30 mouse cellular contexts compared by ENCODE assay signal in genomic region chr9:105502389-105502788, GRCm38 (mm10). TPM values are rescaled to one million over a fixed set of nuclear protein-coding genes. Genes with fewer than 3 reads are reported as not detected.
A peak's percentile ranks its signal among the peaks of the same experiment; 100 is the strongest.
DNase-seq lines count a peak whose midpoint lies in the region; ATAC-seq and TF ChIP-seq lines count a peak whose summit lies in the region.
"Had no signal": no experiment of that assay in that cellular context is flagged by ENCODE, and none has a peak within 500 bp of the region (broad histone marks: within the 10 kb centered on the region; RNA-seq: fewer than 3 reads in every experiment).

No protein-coding gene starts in this region.

- no peak for ATAC-seq in liver, embryonic 11.5 days (replicated peaks; ENCODE audit: low FRiP score)
- no peak for ATAC-seq in kidney, embryonic 15.5 days (replicated peaks; ENCODE audit: low FRiP score)
- ATAC-seq: forebrain, postnatal 0 days; intestine, embryonic 16.5 days had no signal

- WGBS in liver, adult 2 months: 70% methylated on average over 4 of the region's 4 CpGs
- WGBS in liver, embryonic 11.5 days: 65% methylated on average over 4 of the region's 4 CpGs
- WGBS in macrophage (ENCODE audit: missing documents): 28% methylated on average over 4 of the region's 4 CpGs
- WGBS in kidney, embryonic 15.5 days: 58% methylated on average over 4 of the region's 4 CpGs

- no peak overlapping the region for H3K4me2 ChIP-seq in liver, embryonic 11.5 days
- no peak overlapping the region for H3K4me2 ChIP-seq in kidney, embryonic 15.5 days
- H3K4me2 ChIP-seq: forebrain, embryonic 12.5 days; limb, embryonic 15.5 days; liver, embryonic 15.5 days; lung, embryonic 14.5 days; midbrain, embryonic 12.5 days; neural tube, embryonic 12.5 days; stomach, embryonic 15.5 days had no signal

- intact Hi-C loops in heart, postnatal 10 days (cut with DNase I): no loop called here

- H3K27ac ChIP-seq in liver, adult 2 months (replicated peaks; ENCODE audit: insufficient read depth, low read depth, low read length): no peak overlapping the region
- H3K27ac ChIP-seq in liver, embryonic 11.5 days (ENCODE audit: low read depth, low read length): no peak overlapping the region
- peak overlapping the region; percentile 51 for H3K27ac ChIP-seq in macrophage
- no peak overlapping the region for H3K27ac ChIP-seq in kidney, embryonic 15.5 days
- H3K27ac ChIP-seq: forebrain, embryonic 12.5 days; heart, adult 2 months; limb, embryonic 10.5 days; limb, embryonic 15.5 days; liver, embryonic 15.5 days; midbrain, embryonic 12.5 days; neural tube, embryonic 12.5 days; stomach, embryonic 15.5 days had no signal

- DNase-seq in heart, adult 11 months: peak; percentile 94
- DNase-seq in heart, postnatal 10 days: no peak
- peak; percentile 21 for DNase-seq in liver, adult 2 months (ENCODE audit: extremely low read depth, low read depth, low spot score)
- DNase-seq in liver, embryonic 11.5 days (ENCODE audit: low spot score): no peak
- no peak for DNase-seq in frontal cortex, postnatal 14 days (ENCODE audit: low spot score in 2 of 2)
- DNase-seq: adrenal gland, adult 8-10 months; cerebellum, adult 11 months; forebrain, postnatal 0 days; gastrocnemius, postnatal 14 days; kidney, adult 8-10 months; kidney, postnatal 10 days; layer of hippocampus, postnatal 36 days; lung, embryonic 14.5 days; lung, postnatal 14 days; thymus, postnatal 14 days had no signal

- H3K36me3 ChIP-seq in liver, adult 2 months (ENCODE audit: control insufficient read depth, insufficient read depth, low read length): no peaks in the 10 kb centered on the region
- H3K36me3 ChIP-seq in liver, embryonic 11.5 days (ENCODE audit: control insufficient read depth, insufficient read depth, low read length): no peaks in the 10 kb centered on the region
- no peaks in the 10 kb centered on the region for H3K36me3 ChIP-seq in macrophage (ENCODE audit: inconsistent target)
- H3K36me3 ChIP-seq in kidney, embryonic 15.5 days: no peaks in the 10 kb centered on the region
- H3K36me3 ChIP-seq: forebrain, embryonic 12.5 days; G1E; limb, embryonic 10.5 days; limb, embryonic 15.5 days; liver, embryonic 15.5 days; midbrain, embryonic 12.5 days; neural tube, embryonic 12.5 days; stomach, embryonic 15.5 days had no signal

- TF ChIP-seq CTCF in liver, adult 2 months (IDR thresholded peaks at IDR 0.05; ENCODE audit: low read depth, low read length): no peak

- TF ChIP-seq POLR2A in liver, adult 2 months (IDR thresholded peaks at IDR 0.05; ENCODE audit: extremely low read depth, insufficient read depth, low read length): no peak

- H3K79me2 ChIP-seq in liver, adult 2 months (ENCODE audit: control insufficient read depth, insufficient read depth, low read length): no peaks in the 10 kb centered on the region
- no peaks in the 10 kb centered on the region for H3K79me2 ChIP-seq in macrophage (ENCODE audit: inconsistent target)

- H3K27me3 ChIP-seq in liver, adult 2 months (ENCODE audit: control insufficient read depth, insufficient read depth, low read length): no peaks in the 10 kb centered on the region
- no peaks in the 10 kb centered on the region for H3K27me3 ChIP-seq in liver, embryonic 11.5 days (replicated peaks; ENCODE audit: control insufficient read depth, insufficient read depth, low read length)
- no peaks in the 10 kb centered on the region for H3K27me3 ChIP-seq in kidney, embryonic 15.5 days
- H3K27me3 ChIP-seq: forebrain, embryonic 12.5 days; limb, embryonic 15.5 days; liver, embryonic 15.5 days; megakaryocyte, embryonic 14.5 days; midbrain, embryonic 12.5 days; neural tube, embryonic 12.5 days; stomach, embryonic 15.5 days had no signal

- no peak overlapping the region for H3K4me3 ChIP-seq in liver, adult 2 months (ENCODE audit: insufficient read depth, low read depth, low read length)
- H3K4me3 ChIP-seq in liver, embryonic 11.5 days (ENCODE audit: low read depth, low read length): no peak overlapping the region
- no peak overlapping the region for H3K4me3 ChIP-seq in macrophage (ENCODE audit: inconsistent target)
- H3K4me3 ChIP-seq in kidney, embryonic 15.5 days (replicated peaks): no peak overlapping the region
- H3K4me3 ChIP-seq: erythroblast, embryonic 14.5 days; forebrain, embryonic 12.5 days; heart, adult 2 months; limb, embryonic 10.5 days; limb, embryonic 15.5 days; liver, embryonic 15.5 days; megakaryocyte, embryonic 14.5 days; midbrain, embryonic 12.5 days; myocyte; neural tube, embryonic 12.5 days; stomach, embryonic 15.5 days had no signal

- H3K4me1 ChIP-seq in liver, adult 2 months (ENCODE audit: control insufficient read depth, insufficient read depth, low read length): no peaks in the 10 kb centered on the region
- H3K4me1 ChIP-seq in liver, embryonic 11.5 days (replicated peaks; ENCODE audit: control insufficient read depth, insufficient read depth, low read length): no peaks in the 10 kb centered on the region
- no peaks in the 10 kb centered on the region for H3K4me1 ChIP-seq in kidney, embryonic 15.5 days
- H3K4me1 ChIP-seq: limb, embryonic 10.5 days; limb, embryonic 15.5 days; midbrain, embryonic 12.5 days; stomach, embryonic 15.5 days had no signal

- no peak overlapping the region for H3K9ac ChIP-seq in liver, adult 2 months (ENCODE audit: low read depth, low read length)
- no peak overlapping the region for H3K9ac ChIP-seq in liver, embryonic 11.5 days (ENCODE audit: low read depth, low read length)
- H3K9ac ChIP-seq in kidney, embryonic 15.5 days: no peak overlapping the region
- H3K9ac ChIP-seq: forebrain, embryonic 12.5 days; forebrain, postnatal 0 days; limb, embryonic 15.5 days; liver, embryonic 15.5 days; lung, embryonic 14.5 days; midbrain, embryonic 12.5 days; neural tube, embryonic 12.5 days; stomach, embryonic 15.5 days had no signal

- H3K9me3 ChIP-seq in liver, embryonic 11.5 days (ENCODE audit: control insufficient read depth, low read length): no peaks in the 10 kb centered on the region
- H3K9me3 ChIP-seq in kidney, embryonic 15.5 days (replicated peaks): no peaks in the 10 kb centered on the region
- H3K9me3 ChIP-seq: forebrain, embryonic 12.5 days; G1E; limb, embryonic 10.5 days; limb, embryonic 15.5 days; liver, embryonic 15.5 days; megakaryocyte, embryonic 14.5 days; midbrain, embryonic 12.5 days; neural tube, embryonic 12.5 days; stomach, embryonic 15.5 days had no signal

RNA-seq across cellular contexts. Expression of gene Atp2c1, which starts 24.7 kb away (rescaled TPM):
- 10 to 100 TPM; 43.5 to 63.4 TPM for total RNA-seq in heart, postnatal 10 days (2021)
- total RNA-seq in liver, adult 2 months (2014; rRNA removed): 49.9 and 50.0 TPM in 2 replicates
- polyA plus RNA-seq in liver, adult 2 months (2012; rRNA removed): 20.8 and 28.3 TPM in 2 replicates
- polyA plus RNA-seq in liver, embryonic 11.5 days (2014; fragmentation: Nextera tagmentation; extraction: Ambion mirVana): 45.9 and 56.3 TPM in 2 replicates
- total RNA-seq in macrophage (2018; cell fraction: chromatin; rRNA removed): 100 to 1,000 TPM; 136 to 319 (median 185) TPM
- 10 to 100 TPM; 47.2 to 76.4 (median 64.0) TPM for total RNA-seq in macrophage (2018; cell fraction: cytosol; rRNA removed)
- total RNA-seq in macrophage (2018; cell fraction: nucleus; rRNA removed): 100 to 1,000 TPM in 25 of 26 experiments, 10 to 100 TPM in 1; 90.4 to 151 (median 122) TPM
- 36.1 to 58.6 TPM (median 52.3 TPM) in 3 replicates for polyA plus RNA-seq in macrophage (2018)
- 60.6 and 68.5 TPM in 2 replicates for polyA plus RNA-seq in kidney, embryonic 15.5 days (2015; fragmentation: Nextera tagmentation; extraction: Ambion mirVana)

Comparison
In these comparisons a context has a peak if more than half of its experiments do, and no peak if none do; other contexts are left out.
1. DNase-seq: peak in heart, adult 11 months (single experiment) and liver, adult 2 months (single experiment); none in heart, postnatal 10 days (0 of 2), liver, embryonic 11.5 days (single experiment) and frontal cortex, postnatal 14 days (0 of 2).